Mouse (Mus musculus) midbrain, embryonic 14.5 days (tissue): ENCODE measurements around the gene Cd27. TPM values are rescaled to one million over a fixed set of nuclear protein-coding genes. Genes with fewer than 3 reads are reported as not detected.
A peak's percentile ranks its signal among the peaks of the same experiment; 100 is the strongest.

Source experiments
- ATAC-seq: fragments of 200-750 bp; cut with Nextera tagmentation; 2 replicates; pipeline ENCODE4 v1.8.0; 2017; ENCODE audit warnings: moderate number of reproducible peaks, moderate library complexity; ENCODE audit not compliant: low FRiP score, low TSS enrichment
- DNase-seq: peaks from one replicate; pipeline ENCODE4 v3.0.0-alpha.2; 2015
- H3K27ac ChIP-seq: fragments of 300-500 bp; sonication (generic); replicated peaks from 2 replicates; pipeline ENCODE4 v1.5.1; 2014; ENCODE audit warnings: mild to moderate bottlenecking, low read depth, low read length, moderate library complexity
- H3K27me3 ChIP-seq: fragments of 300-500 bp; sonication (generic); 2 replicates; pipeline ENCODE4 v1.6.1; 2014; ENCODE audit warnings: low read length, control low read depth, mixed read lengths; ENCODE audit not compliant: control insufficient read depth, insufficient read depth
- H3K36me3 ChIP-seq: fragments of 300-500 bp; sonication (generic); 2 replicates; pipeline ENCODE4 v1.6.1; 2014; ENCODE audit warnings: low read length, control low read depth; ENCODE audit not compliant: control insufficient read depth, insufficient read depth
- H3K4me1 ChIP-seq: fragments of 300-500 bp; sonication (generic); 2 replicates; pipeline ENCODE4 v1.6.1; 2014; ENCODE audit warnings: mild to moderate bottlenecking, antibody characterized with exemption, low read length, control low read depth; ENCODE audit not compliant: control insufficient read depth, insufficient read depth
- H3K4me2 ChIP-seq: fragments of 300-500 bp; sonication (generic); 2 replicates; pipeline ENCODE4 v1.6.1; 2014; ENCODE audit warnings: mild to moderate bottlenecking, low read length, moderate library complexity
- H3K4me3 ChIP-seq: fragments of 300-500 bp; sonication (generic); replicated peaks from 2 replicates; pipeline ENCODE4 v1.5.1; 2014; ENCODE audit warnings: low read depth, low read length
- H3K9ac ChIP-seq: fragments of 300-500 bp; sonication (generic); replicated peaks from 2 replicates; pipeline ENCODE4 v1.6.1; 2014; ENCODE audit warnings: mild to moderate bottlenecking, low read length, moderate library complexity
- H3K9me3 ChIP-seq: fragments of 300-500 bp; sonication (generic); 2 replicates; pipeline ENCODE4 v1.6.1; 2016; ENCODE audit warnings: low read length, control low read depth, mixed read lengths; ENCODE audit not compliant: control insufficient read depth
- WGBS: fragments of 180-500 bp; shearing (Covaris S2); extraction: QIAGEN DNeasy Blood & Tissue Kit; methylation state at CpG from one replicate; pipeline ENCODE4 v1.1.7; 2014; 5-methylcytosine and 5-hydroxymethylcytosine counted together
- polyA plus RNA-seq: library from polyadenylated mRNA; unstranded; fragments of >200 nt; fragmentation: Nextera tagmentation; extraction: Ambion mirVana; gene quantifications from 2 replicates; pipeline ENCODE4 v1.2.1, GENCODE M21; 2014

Gene Cd27
- polyA plus RNA-seq, 1 experiment from 2014 or later = 1.9 TPM

GRCm38 (mm10) chr6:125239547-125239946 is 2.7 kb upstream of the Cd27 start:
- no peak overlapping the region for H3K27ac ChIP-seq
- DNase-seq (no peak), ATAC-seq (no peak)
- no peaks in the 10 kb centered on the region for H3K27me3 ChIP-seq
- no peaks in the 10 kb centered on the region for H3K9me3 ChIP-seq
- no peak overlapping the region for H3K4me3 ChIP-seq
- H3K4me2 ChIP-seq = no peak overlapping the region
- 90% methylated on average over 5 of the region's 5 CpGs for WGBS
- H3K9ac ChIP-seq = no peak overlapping the region
- H3K4me1 ChIP-seq = no peaks in the 10 kb centered on the region
- H3K36me3 ChIP-seq = no peaks in the 10 kb centered on the region

DNA sequence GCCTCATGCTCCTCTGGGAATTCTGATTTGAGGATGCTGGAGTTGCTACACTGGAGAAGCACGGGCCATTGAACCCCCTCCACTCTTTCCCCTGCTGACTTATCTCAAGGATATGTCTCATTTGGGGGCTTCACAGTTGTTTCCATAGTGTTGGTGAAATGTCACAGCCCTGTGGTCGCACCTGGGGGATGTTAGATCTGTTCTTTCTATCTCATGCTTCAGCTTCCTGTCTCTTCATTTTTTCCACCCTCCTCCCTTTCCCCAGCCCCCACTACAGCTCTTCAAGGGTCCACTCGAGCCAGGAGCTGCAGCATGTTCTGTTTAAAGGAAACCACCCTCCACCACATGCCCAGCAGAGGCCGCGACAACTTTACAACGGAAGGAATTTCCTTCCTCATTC is 1.6 kb upstream of the Cd27 start:
- no peak for DNase-seq
- WGBS = 76% methylated on average over 6 of the region's 6 CpGs

DNA sequence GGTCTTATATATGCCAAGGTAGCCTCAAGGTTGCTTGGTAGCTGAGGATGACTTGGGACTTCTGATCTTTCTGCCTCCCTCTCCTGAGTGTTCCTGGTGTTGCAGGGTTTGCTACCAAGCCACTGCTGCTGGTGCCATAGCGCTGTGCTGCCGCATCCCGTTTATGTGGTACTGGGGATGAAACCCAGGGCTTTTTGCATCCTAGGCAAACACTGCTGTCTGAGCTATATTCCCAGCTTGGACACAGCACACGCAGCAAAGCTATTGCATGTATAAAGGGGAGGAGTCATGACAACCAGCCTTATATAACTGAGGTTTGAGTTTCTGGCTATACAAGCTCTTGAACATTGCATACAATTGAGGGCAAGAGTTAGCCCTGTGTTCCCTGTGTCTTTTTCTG is 611 bp upstream of the Cd27 start:
- Histone ChIP-seq H3K36me3 (no peaks in the 10 kb centered on the region), H3K4me1 (no peaks in the 10 kb centered on the region), H3K27ac (no peak overlapping the region), H3K4me3 (no peak overlapping the region), H3K4me2 (no peak overlapping the region), H3K27me3 (no peaks in the 10 kb centered on the region), H3K9ac (no peak overlapping the region), H3K9me3 (no peaks in the 10 kb centered on the region)
- WGBS = 85% methylated on average over 4 of the region's 4 CpGs
- no peak for ATAC-seq
- DNase-seq = no peak

More for the DNA sequence above, 1.6 kb upstream of the Cd27 start:
- Histone ChIP-seq H3K36me3 (no peaks in the 10 kb centered on the region), H3K27me3 (no peaks in the 10 kb centered on the region), H3K9me3 (no peaks in the 10 kb centered on the region), H3K9ac (no peak overlapping the region), H3K4me1 (no peaks in the 10 kb centered on the region), H3K27ac (no peak overlapping the region), H3K4me2 (no peak overlapping the region), H3K4me3 (no peak overlapping the region)
- no peak for ATAC-seq

DNA sequence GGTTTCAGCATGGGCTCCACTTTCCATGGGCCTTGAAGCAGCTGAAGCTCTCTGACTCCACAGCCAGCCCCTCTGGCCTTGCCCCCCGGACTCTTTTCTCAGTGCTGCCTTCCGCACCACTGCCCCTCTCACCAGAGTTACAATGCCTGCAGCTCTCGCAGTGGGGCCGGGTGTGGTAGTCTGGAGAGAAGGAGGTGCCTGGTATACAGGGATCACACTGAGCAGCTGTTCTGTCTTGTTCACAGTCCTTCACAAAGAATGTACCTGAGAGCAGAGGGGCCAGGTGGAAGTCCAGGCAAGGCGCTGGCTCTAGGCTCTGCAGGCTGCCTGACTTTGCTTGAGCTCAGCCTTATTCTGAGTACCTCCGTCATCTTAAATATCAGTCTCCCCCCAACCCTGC is 469 bp downstream of the Cd27 start:
- ATAC-seq (no peak), DNase-seq (no peak)
- no peak overlapping the region for H3K4me2 ChIP-seq
- H3K27me3 ChIP-seq = no peaks in the 10 kb centered on the region
- H3K4me1 ChIP-seq = peaks cover 6% of the 10 kb centered on the region; the same call in 1 of the 2 replicates
- no peak overlapping the region for H3K4me3 ChIP-seq
- H3K36me3 ChIP-seq = no peaks in the 10 kb centered on the region
- H3K9me3 ChIP-seq = no peaks in the 10 kb centered on the region
- no peak overlapping the region for H3K9ac ChIP-seq
- 53% methylated on average over 6 of the region's 6 CpGs for WGBS
- H3K27ac ChIP-seq = no peak overlapping the region

GRCm38 (mm10) chr6:125234520-125234828 is 2.3 kb downstream of the Cd27 start:
- Histone ChIP-seq H3K4me2 (no peak overlapping the region), H3K9ac (no peak overlapping the region), H3K27ac (no peak overlapping the region), H3K36me3 (no peaks in the 10 kb centered on the region), H3K4me3 (no peak overlapping the region), H3K4me1 (peaks cover 7% of the 10 kb centered on the region; the same call in 1 of the 2 replicates), H3K27me3 (no peaks in the 10 kb centered on the region), H3K9me3 (no peaks in the 10 kb centered on the region)
- 81% methylated on average over 5 of the region's 5 CpGs for WGBS
- ATAC-seq = no peak
- DNase-seq = no peak

DNA sequence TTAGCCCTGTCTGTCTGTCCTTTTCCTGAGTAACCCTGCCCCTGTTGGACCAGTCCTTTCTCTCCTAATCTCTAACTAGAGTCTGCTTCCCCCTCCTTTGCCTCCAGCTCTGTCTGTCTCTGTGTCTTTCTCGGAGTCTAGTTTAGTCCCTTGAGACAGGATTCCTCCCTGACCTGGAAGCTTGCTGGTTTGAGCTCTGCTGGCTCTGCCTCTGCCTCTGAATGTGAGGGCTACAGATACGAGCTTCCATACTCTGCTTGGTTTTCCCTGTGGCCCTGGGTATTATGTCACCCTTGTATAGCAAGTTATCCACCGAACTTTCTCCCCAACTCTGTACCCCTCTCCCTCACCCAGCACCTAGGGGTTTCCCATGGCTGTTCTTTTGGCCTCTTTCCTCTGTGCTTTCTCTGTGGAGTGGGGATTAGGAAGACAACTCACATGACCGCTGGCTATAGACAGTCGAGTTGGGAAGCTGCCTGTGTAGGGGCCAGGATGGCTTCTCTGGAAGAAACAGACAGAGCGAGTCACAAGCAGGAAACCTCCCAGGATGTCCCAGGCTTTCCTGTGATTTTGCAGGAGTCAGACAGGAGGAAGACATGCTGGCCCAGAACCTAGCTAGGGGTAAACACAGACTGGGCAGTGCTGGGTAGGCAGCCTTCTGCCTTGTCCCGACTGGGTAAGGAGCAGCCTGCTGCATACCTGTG is 2.8 kb downstream of the Cd27 start:
- Histone ChIP-seq H3K4me2 (no peak overlapping the region), H3K36me3 (no peaks in the 10 kb centered on the region), H3K9ac (no peak overlapping the region), H3K27me3 (no peaks in the 10 kb centered on the region), H3K9me3 (no peaks in the 10 kb centered on the region), H3K4me3 (no peak overlapping the region), H3K27ac (no peak overlapping the region), H3K4me1 (peaks cover 7% of the 10 kb centered on the region; the same call in 1 of the 2 replicates)
- DNase-seq = no peak
- WGBS = 62% methylated on average over 7 of the region's 7 CpGs
- ATAC-seq = no peak

- no peaks in the 10 kb centered on the region for H3K9me3 ChIP-seq
- no peak overlapping the region for H3K27ac ChIP-seq
- no peaks in the 10 kb centered on the region for H3K27me3 ChIP-seq
- DNase-seq (no peak), ATAC-seq (no peak)
- H3K4me2 ChIP-seq = no peak overlapping the region
- H3K4me3 ChIP-seq = no peak overlapping the region
- H3K9ac ChIP-seq = no peak overlapping the region
- no peaks in the 10 kb centered on the region for H3K36me3 ChIP-seq
- H3K4me1 ChIP-seq = peaks cover 7% of the 10 kb centered on the region; the same call in 1 of the 2 replicates
- WGBS = 76% methylated on average over 6 of the region's 6 CpGs
Measured at GRCm38 (mm10) chr6:125232516-125232915, 4.3 kb downstream of the Cd27 start.

GRCm38 (mm10) chr6:125232045-125232437 is 4.8 kb downstream of the Cd27 start:
- WGBS = 55% methylated on average over 4 of the region's 4 CpGs
- Histone ChIP-seq H3K27ac (no peak overlapping the region), H3K4me3 (no peak overlapping the region; the same call in 1 of the 2 replicates), H3K9me3 (no peaks in the 10 kb centered on the region), H3K27me3 (no peaks in the 10 kb centered on the region), H3K4me1 (peaks cover 7% of the 10 kb centered on the region; the same call in 1 of the 2 replicates), H3K36me3 (no peaks in the 10 kb centered on the region), H3K4me2 (peak overlapping the region; percentile 79), H3K9ac (no peak overlapping the region)
- 0 out of 2 replicates have a peak, but pooled peaks have one; percentile 17 for ATAC-seq
- DNase-seq = no peak
